Mouse (Mus musculus): ENCODE measurements around the gene Entpd2.
"Not testable (repeated sequence)": the region's sequence is repeated elsewhere in the genome, so short reads cannot be mapped to it uniquely, and the experiment has no call there.

Entpd2 gene

GRCm38 (mm10) chr2:25394281-25395221 lies 1.1 kb upstream of the Entpd2 start:
- DNase-seq: no peak

- DNase-seq: no peak
Measured at GRCm38 (mm10) chr2:25396597-25396983, 916 bp downstream of the Entpd2 start.

- DNase-seq: no peak
Measured at GRCm38 (mm10) chr2:25397010-25397409, 1.3 kb downstream of the Entpd2 start.

- no peak for DNase-seq
Measured at GRCm38 (mm10) chr2:25398065-25398464, 2.4 kb downstream of the Entpd2 start.

- DNase-seq: no peak
Measured at GRCm38 (mm10) chr2:25399051-25399450, 3.4 kb downstream of the Entpd2 start, which contains the start of gene Npdc1. Gene Npdc1 (plus strand): TSS chr2:25399351.

GRCm38 (mm10) chr2:25400291-25400690 lies 4.6 kb downstream of the Entpd2 start:
- no peak for DNase-seq

- no peak for DNase-seq
Measured at GRCm38 (mm10) chr2:25400764-25401163, 5.1 kb downstream of the Entpd2 start.

GRCm38 (mm10) chr2:25402377-25402971 lies 6.8 kb downstream of the Entpd2 start:
- peak; percentile 50 to 62 for DNase-seq

GRCm38 (mm10) chr2:25402972-25403601 lies 7.4 kb downstream of the Entpd2 start:
- DNase-seq: peak in 1 of 2 experiments; percentile 39

GRCm38 (mm10) chr2:25403994-25404393 lies 8.3 kb downstream of the Entpd2 start:
- no peak for DNase-seq

GRCm38 (mm10) chr2:25408908-25409307 lies 13.2 kb downstream of the Entpd2 start:
- DNase-seq: no peak

GRCm38 (mm10) chr2:25413436-25413835 lies 17.8 kb downstream of the Entpd2 start:
- DNase-seq: not testable (repeated sequence)

GRCm38 (mm10) chr2:25417426-25417825 lies 21.8 kb downstream of the Entpd2 start:
- no peak for DNase-seq

GRCm38 (mm10) chr2:25421896-25422295 lies 26.2 kb downstream of the Entpd2 start:
- DNase-seq: no peak

- DNase-seq: peak in 1 of 2 experiments; percentile 43
Measured at GRCm38 (mm10) chr2:25422587-25423410, 27.1 kb downstream of the Entpd2 start, which contains the start of gene Fut7. Gene Fut7 (plus strand): TSS chr2:25423267.

- DNase-seq: no peak
Measured at GRCm38 (mm10) chr2:25423626-25424025, 28.0 kb downstream of the Entpd2 start.

GRCm38 (mm10) chr2:25425481-25425880 lies 29.8 kb downstream of the Entpd2 start:
- no peak for DNase-seq

GRCm38 (mm10) chr2:25426721-25427191 lies 31.1 kb downstream of the Entpd2 start:
- DNase-seq: peak in 1 of 2 experiments; percentile 40

- DNase-seq: no peak
Measured at GRCm38 (mm10) chr2:25427256-25427655, 31.6 kb downstream of the Entpd2 start.

- peak; percentile 89 to 90 for DNase-seq
Measured at GRCm38 (mm10) chr2:25428442-25429236, 33.0 kb downstream of the Entpd2 start, which contains the start of gene Abca2. Gene Abca2 (plus strand): TSS chr2:25428703.
